Mouse (Mus musculus) cerebral cortex, adult 2 months (tissue): ENCODE measurements around the gene 6030445D17Rik.

Source experiments
- WGBS: fragments of 180-500 bp; shearing (Covaris S2); methylation state at CpG from one replicate; pipeline ENCODE4 v1.1.7; 2018; 5-methylcytosine and 5-hydroxymethylcytosine counted together

6030445D17Rik gene

GRCm38 (mm10) chr4:136462086-136462838, at the start of gene 6030445D17Rik:
TSS of gene 6030445D17Rik (plus strand) at chr4:136462250.
- WGBS: 1% methylated on average over 60 of the region's 64 CpGs

GRCm38 (mm10) chr4:136415477-136415876, 46.6 kb upstream of the 6030445D17Rik start:
- 89% methylated on average over 9 of the region's 9 CpGs for WGBS

- 45% methylated on average over 11 of the region's 11 CpGs for WGBS
These were observed 43.1 kb upstream of the 6030445D17Rik start for GRCm38 (mm10) chr4:136418962-136419361.

GRCm38 (mm10) chr4:136419386-136419785, 42.7 kb upstream of the 6030445D17Rik start:
- WGBS: 74% methylated on average over 6 of the region's 6 CpGs

- 86% methylated on average over 9 of the region's 9 CpGs for WGBS
These were observed 38.8 kb upstream of the 6030445D17Rik start, which contains the start of gene Htr1d for GRCm38 (mm10) chr4:136423224-136423623. TSS of gene Htr1d (plus strand) at chr4:136423524.

GRCm38 (mm10) chr4:136424120-136424999, 37.7 kb upstream of the 6030445D17Rik start:
- 1% methylated on average over 66 of the region's 70 CpGs for WGBS

- WGBS: 6% methylated on average over 15 of the region's 15 CpGs
These were observed 37.1 kb upstream of the 6030445D17Rik start for GRCm38 (mm10) chr4:136425000-136425288.

- WGBS: 35% methylated on average over 11 of the region's 11 CpGs
These were observed 31.3 kb upstream of the 6030445D17Rik start for GRCm38 (mm10) chr4:136430609-136431375.

- WGBS: 12% methylated on average over 3 of the region's 3 CpGs
These were observed 30.7 kb upstream of the 6030445D17Rik start for GRCm38 (mm10) chr4:136431376-136431693.

GRCm38 (mm10) chr4:136434029-136434428, 28.0 kb upstream of the 6030445D17Rik start:
- WGBS: 96% methylated on average over 4 of the region's 4 CpGs

GRCm38 (mm10) chr4:136439106-136439505, 22.9 kb upstream of the 6030445D17Rik start:
- WGBS: 77% methylated on average over 4 of the region's 4 CpGs

- 79% methylated on average over 15 of the region's 15 CpGs for WGBS
These were observed 20.6 kb upstream of the 6030445D17Rik start for GRCm38 (mm10) chr4:136441354-136442043.

GRCm38 (mm10) chr4:136444561-136444960, 17.5 kb upstream of the 6030445D17Rik start:
- 71% methylated on average over 4 of the region's 4 CpGs for WGBS

GRCm38 (mm10) chr4:136449795-136450194, 12.3 kb upstream of the 6030445D17Rik start:
- 93% methylated on average over 5 of the region's 5 CpGs for WGBS

GRCm38 (mm10) chr4:136450271-136450670, 11.8 kb upstream of the 6030445D17Rik start:
- WGBS: 86% methylated on average over 4 of the region's 4 CpGs

GRCm38 (mm10) chr4:136451564-136451963, 10.5 kb upstream of the 6030445D17Rik start:
- 48% methylated on average over 6 of the region's 6 CpGs for WGBS

- 88% methylated on average over 3 of the region's 3 CpGs for WGBS
These were observed 9.8 kb upstream of the 6030445D17Rik start for GRCm38 (mm10) chr4:136452286-136452685.

- WGBS: 82% methylated on average over 5 of the region's 5 CpGs
These were observed 9.3 kb upstream of the 6030445D17Rik start for GRCm38 (mm10) chr4:136452792-136453191.

GRCm38 (mm10) chr4:136454850-136455260, 7.2 kb upstream of the 6030445D17Rik start:
- WGBS: 5% methylated on average over 10 of the region's 10 CpGs

- WGBS: 91% methylated on average over 6 of the region's 6 CpGs
These were observed 5.4 kb upstream of the 6030445D17Rik start for GRCm38 (mm10) chr4:136456516-136457218.

- 70% methylated on average over 7 of the region's 7 CpGs for WGBS
These were observed 3.8 kb upstream of the 6030445D17Rik start for GRCm38 (mm10) chr4:136458276-136458675.
